Mouse (Mus musculus) skeletal muscle tissue, postnatal 0 days (tissue): ENCODE measurements around the gene Tmbim6. TPM values are rescaled to one million over a fixed set of nuclear protein-coding genes. Genes with fewer than 3 reads are reported as not detected.

ENCODE experiments used
- polyA plus RNA-seq: library from polyadenylated mRNA; unstranded; fragments of >200 nt; fragmentation: Nextera tagmentation; extraction: Ambion mirVana; gene quantifications from 2 replicates; pipeline ENCODE4 v1.2.1, GENCODE M21; 2015

The Tmbim6 gene
- polyA plus RNA-seq = 172 and 228 TPM in 2 replicates

GRCm38 (mm10) chr15:99392486-99393385 is at the start of gene Tmbim6:
TSS of gene Tmbim6 (plus strand) at chr15:99392882.

GRCm38 (mm10) chr15:99370259-99370691 is 22.4 kb upstream of the Tmbim6 start, which contains the start of gene Fmnl3:
TSS of gene Fmnl3 (minus strand) at chr15:99370482.

GRCm38 (mm10) chr15:99457606-99458401 is 65.1 kb downstream of the Tmbim6 start, which contains the start of gene Nckap5l:
TSS of gene Nckap5l (minus strand) at chr15:99457748.

Other genes starting within 250 kb of the Tmbim6 start
- 0.06 and 0.15 TPM in 2 replicates for gene Kcnh3, start 168.0 kb upstream of the Tmbim6 start, polyA plus RNA-seq
- 100 and 106 TPM in 2 replicates for gene Mcrs1, start 140.9 kb upstream of the Tmbim6 start, polyA plus RNA-seq
- 19.6 and 23.4 TPM in 2 replicates for gene Prpf40b, start 97.8 kb upstream of the Tmbim6 start, polyA plus RNA-seq
- gene Fam186b, start 97.0 kb upstream of the Tmbim6 start, polyA plus RNA-seq = 0.09 and 0.10 TPM in 2 replicates
- gene Fmnl3, start 22.4 kb upstream of the Tmbim6 start, polyA plus RNA-seq = 9.2 and 11.1 TPM in 2 replicates
- 6.8 and 7.2 TPM in 2 replicates for gene Nckap5l, start 64.9 kb downstream of the Tmbim6 start, polyA plus RNA-seq
- gene Bcdin3d, start 81.8 kb downstream of the Tmbim6 start, polyA plus RNA-seq = 11.0 and 11.6 TPM in 2 replicates
- gene Faim2, start 135.3 kb downstream of the Tmbim6 start, polyA plus RNA-seq = not detected in 2 replicates
- 0.19 TPM in 1 of 2 replicates, not detected in the other for gene Aqp2, start 186.2 kb downstream of the Tmbim6 start, polyA plus RNA-seq
- gene Aqp5, start 197.9 kb downstream of the Tmbim6 start, polyA plus RNA-seq = 0.22 TPM in 1 of 2 replicates, not detected in the other
- gene Aqp6, start 208.5 kb downstream of the Tmbim6 start, polyA plus RNA-seq = not detected in 2 replicates